Mouse (Mus musculus) heart, embryonic 10.5 days (tissue): Measurements from ENCODE around the gene Gk. TPM values are rescaled to one million over a fixed set of nuclear protein-coding genes. Genes with fewer than 3 reads are reported as not detected.

Experiments used
- DNase-seq: peaks from one replicate; pipeline ENCODE4 v3.0.0-alpha.2; 2017; ENCODE audit warnings: low spot score
- H3K27ac ChIP-seq: fragments of 300-500 bp; sonication (generic); 2 replicates; pipeline ENCODE4 v1.5.1; 2016; ENCODE audit warnings: mild to moderate bottlenecking
- H3K27me3 ChIP-seq: fragments of 300-500 bp; sonication (generic); 2 replicates; pipeline ENCODE4 v1.6.1; 2016; ENCODE audit warnings: mild to moderate bottlenecking; ENCODE audit not compliant: poor library complexity, insufficient read depth, severe bottlenecking
- H3K36me3 ChIP-seq: fragments of 300-500 bp; sonication (generic); 2 replicates; pipeline ENCODE4 v1.6.1; 2016; ENCODE audit warnings: mild to moderate bottlenecking, moderate library complexity
- H3K4me1 ChIP-seq: fragments of 300-500 bp; sonication (generic); 2 replicates; pipeline ENCODE4 v1.6.1; 2016; ENCODE audit warnings: mild to moderate bottlenecking
- H3K4me3 ChIP-seq: fragments of 300-500 bp; sonication (generic); 2 replicates; pipeline ENCODE4 v1.5.1; 2016; ENCODE audit warnings: mild to moderate bottlenecking, moderate library complexity
- H3K9me3 ChIP-seq: fragments of 300-500 bp; sonication (generic); 2 replicates; pipeline ENCODE4 v1.6.1; 2016; ENCODE audit warnings: mild to moderate bottlenecking, moderate library complexity
- WGBS: fragments of 180-500 bp; shearing (Covaris S2); methylation state at CpG from one replicate; pipeline ENCODE4 v1.1.7; 2016; 5-methylcytosine and 5-hydroxymethylcytosine counted together
- polyA plus RNA-seq: library from polyadenylated mRNA; unstranded; fragments of >200 nt; fragmentation: Nextera tagmentation; extraction: Ambion mirVana; gene quantifications from 2 replicates; pipeline ENCODE4 v1.2.1, GENCODE M21; 2016

Gene Gk
- polyA plus RNA-seq, 1 experiment from 2014 or later, result 11.4 TPM

- Histone ChIP-seq H3K4me3 (no peak overlapping the region), H3K9me3 (no peaks in the 10 kb centered on the region), H3K36me3 (no peaks in the 10 kb centered on the region), H3K27ac (no peak overlapping the region; the same call in 1 of the 2 replicates), H3K4me1 (no peaks in the 10 kb centered on the region), H3K27me3 (no peaks in the 10 kb centered on the region)
- WGBS, result 76% methylated on average over 9 of the region's 9 CpGs
- DNase-seq, result no peak
Measured at GRCm38 (mm10) chrX:85731133-85731938, 45.3 kb downstream of the Gk start.

DNA sequence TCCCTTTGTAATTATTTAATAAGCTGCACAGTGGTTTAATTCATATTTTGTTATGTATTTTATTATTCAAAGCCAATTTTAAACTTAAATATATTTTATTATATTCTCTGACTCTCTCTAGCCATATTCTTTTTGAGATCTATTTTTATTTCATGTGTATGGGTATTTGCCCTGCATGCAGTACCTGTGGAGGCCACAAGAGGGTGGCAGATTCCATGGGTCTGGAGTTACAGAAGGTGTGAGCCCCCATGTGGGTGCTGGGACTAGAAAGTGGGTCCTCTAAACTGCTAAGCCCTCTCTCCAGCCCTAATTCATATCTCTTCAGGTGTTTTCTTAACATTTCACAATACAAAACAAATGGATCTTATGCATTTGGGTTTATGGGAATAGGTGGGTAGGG is 55.4 kb downstream of the Gk start:
- 0 out of 2 replicates have a peak, but pooled peaks cover 2% of the 10 kb centered on the region for H3K36me3 ChIP-seq
- no peaks in the 10 kb centered on the region for H3K27me3 ChIP-seq
- H3K4me3 ChIP-seq, result no peak overlapping the region
- H3K9me3 ChIP-seq, result no peaks in the 10 kb centered on the region
- H3K27ac ChIP-seq, result no peak overlapping the region
- H3K4me1 ChIP-seq, result no peaks in the 10 kb centered on the region
- DNase-seq, result no peak

- 0 out of 2 replicates have a peak, but pooled peaks cover 4% of the 10 kb centered on the region for H3K36me3 ChIP-seq
- no peak overlapping the region for H3K27ac ChIP-seq
- no peak overlapping the region for H3K4me3 ChIP-seq
- no peak for DNase-seq
- H3K9me3 ChIP-seq, result no peaks in the 10 kb centered on the region
- no peaks in the 10 kb centered on the region for H3K4me1 ChIP-seq
- WGBS, result 77% methylated on average over 3 of the region's 3 CpGs
- H3K27me3 ChIP-seq, result no peaks in the 10 kb centered on the region
Measured at GRCm38 (mm10) chrX:85710399-85710798, 66.2 kb downstream of the Gk start.

DNA sequence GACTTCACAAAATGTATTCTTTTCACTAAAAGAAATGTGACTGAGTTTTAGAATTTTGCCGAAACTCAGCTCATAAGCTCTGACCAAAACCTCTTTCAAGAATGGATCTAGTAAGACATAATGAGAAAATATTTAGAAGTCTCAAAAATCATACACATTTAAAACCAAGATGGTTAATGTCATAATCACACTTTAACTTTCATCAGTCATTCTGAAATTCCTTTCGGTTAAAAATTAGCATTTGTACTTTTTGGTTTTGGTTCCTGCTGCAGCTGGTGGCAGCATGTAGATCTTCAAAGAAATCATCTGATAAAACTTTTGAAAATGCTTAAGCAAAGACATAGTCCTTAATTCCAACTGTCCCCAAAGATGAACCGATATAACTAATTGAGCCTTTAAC is 70.9 kb downstream of the Gk start:
- Histone ChIP-seq H3K9me3 (no peaks in the 10 kb centered on the region), H3K4me3 (no peak overlapping the region), H3K4me1 (no peaks in the 10 kb centered on the region), H3K27me3 (no peaks in the 10 kb centered on the region), H3K36me3 (no peaks in the 10 kb centered on the region), H3K27ac (no peak overlapping the region)
- WGBS, result 90% methylated on average over 3 of the region's 3 CpGs
- no peak for DNase-seq

DNA sequence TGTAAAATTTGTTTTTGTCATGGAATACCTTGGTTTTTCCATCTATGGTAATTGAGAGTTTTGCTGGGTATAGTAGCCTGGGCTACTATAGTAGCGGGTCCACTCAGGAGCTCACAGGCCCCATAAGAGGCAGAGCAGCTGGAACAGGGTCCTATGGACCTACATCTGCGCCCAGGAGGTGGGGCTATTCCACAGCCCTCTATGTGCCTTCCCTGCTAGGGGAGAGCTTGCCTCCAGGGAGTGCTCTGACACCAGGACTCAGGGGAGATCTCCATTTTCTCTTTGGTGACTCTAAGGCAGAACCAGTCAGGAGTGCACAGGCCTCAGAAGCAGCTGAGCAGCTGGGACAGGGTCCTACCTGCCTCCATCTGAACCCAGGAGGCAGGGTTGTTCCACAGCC is 92.9 kb downstream of the Gk start:
- H3K4me1 ChIP-seq, result no peaks in the 10 kb centered on the region
- H3K27ac ChIP-seq, result no peak overlapping the region
- no peak for DNase-seq
- H3K4me3 ChIP-seq, result no peak overlapping the region
- 55% methylated on average over 2 of the region's 2 CpGs for WGBS
- no peaks in the 10 kb centered on the region for H3K27me3 ChIP-seq
- H3K36me3 ChIP-seq, result no peaks in the 10 kb centered on the region
- H3K9me3 ChIP-seq, result no peaks in the 10 kb centered on the region

GRCm38 (mm10) chrX:85682125-85682524 is 94.5 kb downstream of the Gk start:
- Histone ChIP-seq H3K4me3 (no peak overlapping the region), H3K27me3 (no peaks in the 10 kb centered on the region), H3K27ac (no peak overlapping the region), H3K9me3 (no peaks in the 10 kb centered on the region), H3K36me3 (no peaks in the 10 kb centered on the region), H3K4me1 (no peaks in the 10 kb centered on the region)
- DNase-seq, result no peak
- WGBS, result 41% methylated on average over 1 of the region's 1 CpGs

DNA sequence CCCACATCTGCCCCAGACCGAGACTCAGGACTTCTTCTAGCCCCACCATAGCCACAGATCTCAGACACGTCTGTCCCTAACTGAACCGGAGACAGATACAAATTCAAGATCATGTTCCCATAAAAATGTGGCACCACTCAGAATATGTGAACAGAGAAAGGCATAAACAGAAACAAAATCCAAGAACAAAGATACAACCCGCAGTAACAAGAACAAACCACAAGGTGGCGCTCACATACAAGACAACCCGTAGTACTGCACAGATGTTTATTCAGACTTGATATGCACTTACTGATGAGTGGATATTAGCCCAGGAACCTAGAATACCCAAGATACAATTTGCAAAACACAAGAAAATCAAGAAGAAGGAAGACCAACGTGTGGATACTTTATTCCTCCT is 99.8 kb downstream of the Gk start:
- no peaks in the 10 kb centered on the region for H3K4me1 ChIP-seq

More for the DNA sequence above, 99.8 kb downstream of the Gk start:
- DNase-seq, result no peak
- H3K9me3 ChIP-seq, result no peaks in the 10 kb centered on the region
- 14% methylated on average over 7 of the region's 7 CpGs for WGBS
- H3K36me3 ChIP-seq, result no peaks in the 10 kb centered on the region
- H3K4me3 ChIP-seq, result no peak overlapping the region
- no peaks in the 10 kb centered on the region for H3K27me3 ChIP-seq
- no peak overlapping the region for H3K27ac ChIP-seq

Other genes with a start within 250 kb of the Gk start
- 5.6 and 5.9 TPM in 2 replicates for gene Tab3, start 202.8 kb downstream of the Gk start, polyA plus RNA-seq
- 0.07 and 0.11 TPM in 2 replicates for gene 5430427O19Rik, start 93.5 kb upstream of the Gk start, polyA plus RNA-seq